ENCODE assay signal across 8 mouse cellular contexts in the genomic region with DNA sequence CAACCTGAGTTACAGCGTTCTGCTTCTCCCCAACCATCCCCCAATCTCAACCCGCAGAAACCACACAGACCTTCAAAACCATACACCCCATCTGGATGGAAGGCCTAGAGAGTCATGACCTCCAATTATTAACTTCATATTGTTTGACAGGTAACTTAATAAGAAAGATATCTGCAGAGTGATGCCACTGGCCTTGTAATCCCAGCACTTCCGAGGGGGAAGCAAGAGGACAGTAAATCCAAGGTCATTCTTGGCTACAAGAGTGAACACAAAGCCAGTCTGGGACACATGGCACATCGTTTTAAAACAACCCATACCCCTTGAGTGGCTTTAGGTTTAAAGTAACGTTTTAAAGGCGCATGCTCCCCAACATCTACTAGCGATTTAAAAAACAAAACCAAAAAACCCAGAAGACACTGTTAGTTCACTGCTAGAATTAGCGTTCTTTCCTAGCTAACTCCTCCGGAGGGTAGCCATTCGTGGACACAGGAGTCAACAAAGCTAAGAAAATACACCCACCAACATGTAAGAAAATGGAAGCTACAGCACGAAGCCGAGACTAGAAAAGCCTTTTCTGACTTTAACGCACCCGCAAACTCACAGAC. TPM values are rescaled to one million over a fixed set of nuclear protein-coding genes. Genes with fewer than 3 reads are reported as not detected.
A peak's percentile ranks its signal among the peaks of the same experiment; 100 is the strongest.
DNase-seq lines count a peak whose midpoint lies in the region; ATAC-seq lines count a peak whose summit lies in the region.

No protein-coding gene starts in this region.

- peaks cover 11% of the 10 kb centered on the region for H3K4me1 ChIP-seq in kidney, embryonic 14.5 days (ENCODE audit: control insufficient read depth, insufficient read depth, low read length)
- H3K4me1 ChIP-seq in heart, embryonic 16.5 days (ENCODE audit: control insufficient read depth, insufficient read depth, low read length), result peaks cover 17% of the 10 kb centered on the region
- peaks cover 23% of the 10 kb centered on the region for H3K4me1 ChIP-seq in liver, embryonic 16.5 days (ENCODE audit: control insufficient read depth, low read depth, low read length)

- no peak for DNase-seq in kidney, adult 18-20 months
- DNase-seq in thymus, postnatal 14 days, result peak; percentile 25
- no peak for DNase-seq in layer of hippocampus, postnatal 36 days
- no peak for DNase-seq in kidney, postnatal 25 days

- peak; percentile 14 for ATAC-seq in kidney, embryonic 14.5 days (ENCODE audit: low FRiP score, low TSS enrichment)
- ATAC-seq in activated CD4-positive, CD25-positive, alpha-beta regulatory T cell, adult 4 months, result peak; percentile 14
- peak; percentile 1; the same call in 1 of the 2 replicates for ATAC-seq in heart, embryonic 16.5 days (replicated peaks; ENCODE audit: extremely low read depth, insufficient read depth, low FRiP score)
- ATAC-seq in liver, embryonic 16.5 days (ENCODE audit: low read depth), result no peak; the same call in 1 of the 2 replicates

- no peaks in the 10 kb centered on the region for H3K9me3 ChIP-seq in kidney, embryonic 14.5 days (ENCODE audit: control insufficient read depth, low read length)
- no peaks in the 10 kb centered on the region for H3K9me3 ChIP-seq in heart, embryonic 16.5 days (replicated peaks; ENCODE audit: control insufficient read depth, low read length)
- no peaks in the 10 kb centered on the region for H3K9me3 ChIP-seq in liver, embryonic 16.5 days (replicated peaks; ENCODE audit: control insufficient read depth, low read length)

- 1% methylated on average over 14 of the region's 14 CpGs for WGBS in kidney, embryonic 14.5 days
- under 1% methylated on average over 14 of the region's 14 CpGs for whole genome bisulfite sequencing in heart, embryonic 16.5 days
- 1% methylated on average over 14 of the region's 14 CpGs for WGBS in liver, embryonic 16.5 days (ENCODE audit: insufficient replicate concordance)

- peak overlapping the region; percentile 44 for H3K4me2 ChIP-seq in kidney, embryonic 14.5 days (replicated peaks; ENCODE audit: low read depth, low read length)
- peak overlapping the region; percentile 76 for H3K4me2 ChIP-seq in heart, embryonic 16.5 days (ENCODE audit: low read depth, low read length)
- H3K4me2 ChIP-seq in liver, embryonic 16.5 days (ENCODE audit: low read depth, low read length), result peak overlapping the region; percentile 69

- H3K27me3 ChIP-seq in kidney, embryonic 14.5 days (ENCODE audit: control insufficient read depth, insufficient read depth, low read length), result no peaks in the 10 kb centered on the region
- no peaks in the 10 kb centered on the region for H3K27me3 ChIP-seq in heart, embryonic 16.5 days (ENCODE audit: control insufficient read depth, insufficient read depth, low read length)
- H3K27me3 ChIP-seq in liver, embryonic 16.5 days (ENCODE audit: control insufficient read depth, insufficient read depth, low read depth, low read length), result no peaks in the 10 kb centered on the region

- H3K36me3 ChIP-seq in kidney, embryonic 14.5 days (ENCODE audit: control insufficient read depth, insufficient read depth, low read length), result no peaks in the 10 kb centered on the region; the same call in 1 of the 2 replicates
- H3K36me3 ChIP-seq in heart, embryonic 16.5 days (ENCODE audit: control insufficient read depth, insufficient read depth), result no peaks in the 10 kb centered on the region
- H3K36me3 ChIP-seq in liver, embryonic 16.5 days (ENCODE audit: control insufficient read depth, insufficient read depth), result no peaks in the 10 kb centered on the region

- peak overlapping the region; percentile 78; the same call in 1 of the 2 replicates for H3K27ac ChIP-seq in kidney, embryonic 14.5 days (ENCODE audit: low read depth, low read length)
- H3K27ac ChIP-seq in heart, embryonic 16.5 days (ENCODE audit: low read length), result peak overlapping the region; percentile 91
- peak overlapping the region; percentile 92 for H3K27ac ChIP-seq in liver, embryonic 16.5 days (ENCODE audit: low read length)

- H3K9ac ChIP-seq in kidney, embryonic 14.5 days (ENCODE audit: low read depth, low read length), result peak overlapping the region; percentile 53
- H3K9ac ChIP-seq in heart, embryonic 16.5 days (ENCODE audit: low read length), result peak overlapping the region; percentile 80
- peak overlapping the region; percentile 69 for H3K9ac ChIP-seq in liver, embryonic 16.5 days (ENCODE audit: low read depth, low read length)

- peak overlapping the region; percentile 95 for H3K4me3 ChIP-seq in kidney, embryonic 14.5 days (ENCODE audit: low read length)
- H3K4me3 ChIP-seq in heart, embryonic 16.5 days (ENCODE audit: low read length), result peak overlapping the region; percentile 65
- peak overlapping the region; percentile 84 for H3K4me3 ChIP-seq in liver, embryonic 16.5 days (ENCODE audit: low read depth, low read length)

RNA-seq across cellular contexts. Expression of a gene that starts 0.7 kb away (rescaled TPM):
- polyA plus RNA-seq in kidney, embryonic 14.5 days (2014; fragmentation: Nextera tagmentation; extraction: Ambion mirVana), result 76.3 and 84.7 TPM in 2 replicates
- 10 to 100 TPM; 84.2 to 85.8 TPM for polyA plus RNA-seq in activated CD4-positive, CD25-positive, alpha-beta regulatory T cell, adult 4 months (2017; shearing (Covaris generic))
- 67.3 and 69.6 TPM in 2 replicates for polyA plus RNA-seq in heart, embryonic 16.5 days (2015; fragmentation: Nextera tagmentation; extraction: Ambion mirVana)
- 28.1 and 31.9 TPM in 2 replicates for polyA plus RNA-seq in liver, embryonic 16.5 days (2015; fragmentation: Nextera tagmentation; extraction: Ambion mirVana)
- 10 to 100 TPM; 65.2 to 76.8 TPM for total RNA-seq in layer of hippocampus, postnatal 36 days (2021)

RNA-seq across cellular contexts. Expression of a gene that starts 44.1 kb away (rescaled TPM):
- not detected in 2 replicates for polyA plus RNA-seq in kidney, embryonic 14.5 days (2014; fragmentation: Nextera tagmentation; extraction: Ambion mirVana)
- under 1 TPM in 1 of 2 experiments, not detected in 1; 0.12 TPM for polyA plus RNA-seq in activated CD4-positive, CD25-positive, alpha-beta regulatory T cell, adult 4 months (2017; shearing (Covaris generic))
- polyA plus RNA-seq in heart, embryonic 16.5 days (2015; fragmentation: Nextera tagmentation; extraction: Ambion mirVana), result 0.22 and 0.37 TPM in 2 replicates
- 4.7 and 5.6 TPM in 2 replicates for polyA plus RNA-seq in liver, embryonic 16.5 days (2015; fragmentation: Nextera tagmentation; extraction: Ambion mirVana)
- total RNA-seq in layer of hippocampus, postnatal 36 days (2021), result not detected
